Mouse (Mus musculus): ENCODE results near the gene Fam32a. TPM values are rescaled to one million over a fixed set of nuclear protein-coding genes. Genes with fewer than 3 reads are reported as not detected.

Gene Fam32a
- total RNA-seq, 1 experiment: 41.6 TPM

DNA sequence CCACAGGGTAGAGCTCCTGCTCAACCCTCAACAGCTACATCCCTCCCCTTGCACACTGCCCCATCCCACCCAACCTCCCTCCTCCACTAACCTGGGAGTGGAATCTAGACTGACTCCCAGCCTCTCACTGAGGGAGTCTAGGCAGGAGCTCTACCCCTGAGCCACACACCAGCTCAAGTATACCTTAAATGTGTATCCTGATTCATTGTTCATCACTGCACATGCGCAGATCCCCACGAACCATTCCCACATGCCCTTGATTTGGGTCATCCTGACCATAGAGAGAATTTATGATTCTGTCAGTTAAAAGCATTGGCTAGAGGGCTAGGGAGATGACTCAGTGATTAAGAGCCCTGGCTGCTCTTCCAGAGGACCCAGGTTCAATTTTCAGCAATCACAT, 43.2 kb downstream of the Fam32a start:
- H3K9me3 ChIP-seq (ENCODE audit: control insufficient read depth, insufficient read depth, low read depth, low read length): no peaks in the 10 kb centered on the region
- H3K36me3 ChIP-seq (ENCODE audit: control insufficient read depth, insufficient read depth, low read length, poor library complexity, severe bottlenecking): no peaks in the 10 kb centered on the region
- no peak overlapping the region for H3K4me3 ChIP-seq (ENCODE audit: insufficient read depth in 1 of 2, low read depth in 1 of 2, low read length in 2 of 2, poor library complexity in 1 of 2, severe bottlenecking in 1 of 2)
- TF ChIP-seq MAFK (IDR thresholded peaks at IDR 0.05; ENCODE audit: insufficient read depth, low read depth, low read length) (no peak), ZC3H11A (IDR thresholded peaks at IDR 0.05; ENCODE audit: borderline replicate concordance, low read depth, low read length) (no peak), HCFC1 (IDR thresholded peaks at IDR 0.05; ENCODE audit: borderline replicate concordance, insufficient read depth, low read length) (no peak), ZNF384 (IDR thresholded peaks at IDR 0.05; ENCODE audit: low read depth, low read length) (no peak), CHD2 (IDR thresholded peaks at IDR 0.05; ENCODE audit: low read depth, low read length) (no peak)
- no peak for DNase-seq (ENCODE audit: low read depth, low spot score)
- no peak overlapping the region for H3K27ac ChIP-seq (ENCODE audit: insufficient read depth, low read depth, low read length, poor library complexity, severe bottlenecking)
- H3K9ac ChIP-seq (ENCODE audit: insufficient read depth, low read depth, low read length, poor library complexity, severe bottlenecking): no peak overlapping the region
- peaks cover under 1 to 2% of the 10 kb centered on the region in 2 experiments; a peak in 2 of 4 replicates for H3K4me1 ChIP-seq (ENCODE audit: control insufficient read depth in 2 of 2, insufficient read depth in 2 of 2, low read length in 2 of 2, poor library complexity in 1 of 2)
- in situ Hi-C loops (cut with MboI; ENCODE audit: low sequenced_read_pairs in 2 of 2, unreplicated experiment in 2 of 2): loop anchor here in 1 of 2 experiments (10.0 kb wide), 1 partner anchor 102 kb away; no protein-coding TSS in a partner anchor

DNA sequence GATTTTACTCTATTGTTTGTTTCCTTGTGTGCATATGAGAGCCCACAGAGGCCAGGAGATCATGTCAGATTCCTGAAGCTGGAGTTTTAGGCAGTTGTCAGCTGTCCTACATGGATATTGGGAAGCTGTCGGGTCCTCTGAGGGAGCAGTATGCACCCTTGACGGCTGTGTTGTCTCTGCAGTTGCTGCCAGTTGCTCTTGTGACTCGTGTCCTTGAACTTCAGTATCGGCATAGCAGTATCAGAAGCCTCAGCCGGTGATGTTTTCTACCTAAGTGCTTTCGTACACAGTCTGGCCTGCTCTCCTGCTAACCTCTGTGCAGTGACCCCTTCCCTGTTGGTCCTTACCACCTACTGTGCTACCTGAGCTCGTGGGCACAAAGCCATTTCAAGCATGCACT, 43.9 kb downstream of the Fam32a start:
- TF ChIP-seq HCFC1 (IDR thresholded peaks at IDR 0.05; ENCODE audit: borderline replicate concordance, insufficient read depth, low read length) (no peak), CHD2 (IDR thresholded peaks at IDR 0.05; ENCODE audit: low read depth, low read length) (no peak), MAFK (IDR thresholded peaks at IDR 0.05; ENCODE audit: insufficient read depth, low read depth, low read length) (no peak), ZC3H11A (IDR thresholded peaks at IDR 0.05; ENCODE audit: borderline replicate concordance, low read depth, low read length) (no peak), ZNF384 (IDR thresholded peaks at IDR 0.05; ENCODE audit: low read depth, low read length) (no peak)
- H3K9me3 ChIP-seq (ENCODE audit: control insufficient read depth, insufficient read depth, low read depth, low read length): no peaks in the 10 kb centered on the region
- no peaks in the 10 kb centered on the region; the same call in 1 of the 2 replicates for H3K36me3 ChIP-seq (ENCODE audit: control insufficient read depth, insufficient read depth, low read length, poor library complexity, severe bottlenecking)
- in situ Hi-C loops (cut with MboI; ENCODE audit: low sequenced_read_pairs in 2 of 2, unreplicated experiment in 2 of 2): loop anchor here in 1 of 2 experiments (10.0 kb wide), 1 partner anchor 101 kb away; no protein-coding TSS in a partner anchor
- DNase-seq (ENCODE audit: low read depth, low spot score): no peak
- no peak overlapping the region for H3K9ac ChIP-seq (ENCODE audit: insufficient read depth, low read depth, low read length, poor library complexity, severe bottlenecking)
- peaks cover 2 to 5% of the 10 kb centered on the region in 2 experiments; a peak in 3 of 4 replicates for H3K4me1 ChIP-seq (ENCODE audit: control insufficient read depth in 2 of 2, insufficient read depth in 2 of 2, low read length in 2 of 2, poor library complexity in 1 of 2)
- no peak overlapping the region for H3K4me3 ChIP-seq (ENCODE audit: insufficient read depth in 1 of 2, low read depth in 1 of 2, low read length in 2 of 2, poor library complexity in 1 of 2, severe bottlenecking in 1 of 2)
- no peak overlapping the region for H3K27ac ChIP-seq (ENCODE audit: insufficient read depth, low read depth, low read length, poor library complexity, severe bottlenecking)

DNA sequence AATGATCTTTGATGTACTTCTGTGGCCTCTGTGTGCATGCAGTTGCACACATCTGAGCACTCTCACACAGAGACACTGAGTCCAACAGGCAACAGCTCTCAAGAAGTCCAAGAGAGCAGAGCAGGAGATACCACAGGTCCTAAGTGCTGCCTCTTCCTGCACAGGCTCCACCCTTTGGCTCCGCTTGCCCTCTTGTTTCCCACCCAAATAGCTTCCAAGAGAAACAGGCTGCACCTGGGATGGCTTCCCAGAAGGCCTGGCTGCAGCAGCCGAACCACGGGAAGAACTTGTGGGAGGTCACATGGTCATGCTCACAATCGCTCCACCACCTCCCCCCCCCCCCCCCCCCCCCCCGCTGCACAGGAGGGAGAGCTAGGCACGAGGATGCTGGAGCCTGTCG, 45.8 kb downstream of the Fam32a start:
- Histone ChIP-seq H3K9me3 (ENCODE audit: control insufficient read depth, insufficient read depth, low read depth, low read length) (no peaks in the 10 kb centered on the region), H3K4me1 (ENCODE audit: control insufficient read depth in 2 of 2, insufficient read depth in 2 of 2, low read length in 2 of 2, poor library complexity in 1 of 2) (peaks cover 2 to 9% of the 10 kb centered on the region in 2 experiments; a peak in 3 of 4 replicates), H3K36me3 (ENCODE audit: control insufficient read depth, insufficient read depth, low read length, poor library complexity, severe bottlenecking) (no peaks in the 10 kb centered on the region; the same call in 1 of the 2 replicates), H3K9ac (ENCODE audit: insufficient read depth, low read depth, low read length, poor library complexity, severe bottlenecking) (no peak overlapping the region), H3K4me3 (ENCODE audit: insufficient read depth in 1 of 2, low read depth in 1 of 2, low read length in 2 of 2, poor library complexity in 1 of 2, severe bottlenecking in 1 of 2) (no peak overlapping the region), H3K27ac (ENCODE audit: insufficient read depth, low read depth, low read length, poor library complexity, severe bottlenecking) (no peak overlapping the region)
- in situ Hi-C loops (cut with MboI; ENCODE audit: low sequenced_read_pairs in 2 of 2, unreplicated experiment in 2 of 2): loop anchor here (5.0 to 10.0 kb wide), 2 partner anchors 99 to 102 kb away; no protein-coding TSS in a partner anchor
- no peak for TF ChIP-seq ZNF384 (IDR thresholded peaks at IDR 0.05; ENCODE audit: low read depth, low read length)
- no peak for TF ChIP-seq HCFC1 (IDR thresholded peaks at IDR 0.05; ENCODE audit: borderline replicate concordance, insufficient read depth, low read length)
- TF ChIP-seq ZC3H11A (IDR thresholded peaks at IDR 0.05; ENCODE audit: borderline replicate concordance, low read depth, low read length): no peak
- no peak for TF ChIP-seq MAFK (IDR thresholded peaks at IDR 0.05; ENCODE audit: insufficient read depth, low read depth, low read length)
- TF ChIP-seq CHD2 (IDR thresholded peaks at IDR 0.05; ENCODE audit: low read depth, low read length): no peak
- peak; percentile 26 for DNase-seq (ENCODE audit: low read depth, low spot score)

DNA sequence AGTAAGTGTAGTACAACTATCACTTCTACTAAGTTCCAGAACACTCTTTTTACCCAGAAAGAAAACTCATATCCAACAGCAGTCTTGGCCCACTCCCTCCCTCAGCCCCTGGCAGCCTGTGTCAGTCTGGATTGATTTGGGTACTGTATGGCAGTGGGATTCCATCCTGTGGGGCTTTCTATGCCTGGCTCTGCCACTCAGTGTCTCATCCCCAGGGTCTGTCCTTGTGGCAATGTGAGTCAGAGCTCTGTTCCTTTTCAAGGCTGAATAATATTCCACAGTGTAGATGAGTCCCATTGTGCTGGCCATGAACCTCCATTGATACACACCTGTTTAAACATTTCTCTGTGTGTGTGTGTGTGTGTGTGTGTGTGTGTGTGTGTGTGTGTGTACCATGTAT, 47.1 kb downstream of the Fam32a start:
- no peak for TF ChIP-seq ZNF384 (IDR thresholded peaks at IDR 0.05; ENCODE audit: low read depth, low read length)
- TF ChIP-seq MAFK (IDR thresholded peaks at IDR 0.05; ENCODE audit: insufficient read depth, low read depth, low read length): no peak
- no peak for TF ChIP-seq CHD2 (IDR thresholded peaks at IDR 0.05; ENCODE audit: low read depth, low read length)
- no peak for TF ChIP-seq ZC3H11A (IDR thresholded peaks at IDR 0.05; ENCODE audit: borderline replicate concordance, low read depth, low read length)
- TF ChIP-seq HCFC1 (IDR thresholded peaks at IDR 0.05; ENCODE audit: borderline replicate concordance, insufficient read depth, low read length): no peak
- peaks cover 7 to 15% of the 10 kb centered on the region in 2 experiments for H3K4me1 ChIP-seq (ENCODE audit: control insufficient read depth in 2 of 2, insufficient read depth in 2 of 2, low read length in 2 of 2, poor library complexity in 1 of 2)
- no peak overlapping the region for H3K27ac ChIP-seq (ENCODE audit: insufficient read depth, low read depth, low read length, poor library complexity, severe bottlenecking)
- H3K9me3 ChIP-seq (ENCODE audit: control insufficient read depth, insufficient read depth, low read depth, low read length): no peaks in the 10 kb centered on the region
- no peak overlapping the region for H3K9ac ChIP-seq (ENCODE audit: insufficient read depth, low read depth, low read length, poor library complexity, severe bottlenecking)
- in situ Hi-C loops (cut with MboI; ENCODE audit: low sequenced_read_pairs in 2 of 2, unreplicated experiment in 2 of 2): loop anchor here (5.0 to 10.0 kb wide), 2 partner anchors 98 to 101 kb away; no protein-coding TSS in a partner anchor
- H3K4me3 ChIP-seq (ENCODE audit: insufficient read depth in 1 of 2, low read depth in 1 of 2, low read length in 2 of 2, poor library complexity in 1 of 2, severe bottlenecking in 1 of 2): no peak overlapping the region
- DNase-seq (ENCODE audit: low read depth, low spot score): no peak
- no peaks in the 10 kb centered on the region; the same call in 1 of the 2 replicates for H3K36me3 ChIP-seq (ENCODE audit: control insufficient read depth, insufficient read depth, low read length, poor library complexity, severe bottlenecking)

Measured in ES-E14 (cell line).